Mouse (Mus musculus) A20 (cell line): ENCODE data around the gene Anapc15-ps.

Source experiments
- DNase-seq: peaks from one replicate; pipeline ENCODE4 v3.0.0-alpha.2; 2011; ENCODE audit warnings: low read depth, low spot score

Anapc15-ps gene

GRCm38 (mm10) chr10:95669872-95670271 is 3.4 kb downstream of the Anapc15-ps start:
- no peak for DNase-seq

GRCm38 (mm10) chr10:95669034-95669433 is 4.2 kb downstream of the Anapc15-ps start:
- DNase-seq, result no peak

- DNase-seq, result no peak
Measured at GRCm38 (mm10) chr10:95667371-95668030, 5.8 kb downstream of the Anapc15-ps start.

GRCm38 (mm10) chr10:95666791-95667190 is 6.5 kb downstream of the Anapc15-ps start:
- no peak for DNase-seq

- no peak for DNase-seq
Measured at GRCm38 (mm10) chr10:95665426-95665990, 7.7 kb downstream of the Anapc15-ps start.

- no peak for DNase-seq
Measured at GRCm38 (mm10) chr10:95664613-95665012, 8.6 kb downstream of the Anapc15-ps start.

GRCm38 (mm10) chr10:95660356-95660755 is 12.9 kb downstream of the Anapc15-ps start:
- no peak for DNase-seq

- no peak for DNase-seq
Measured at GRCm38 (mm10) chr10:95659471-95660150, 13.6 kb downstream of the Anapc15-ps start.

GRCm38 (mm10) chr10:95658836-95659343 is 14.4 kb downstream of the Anapc15-ps start:
- no peak for DNase-seq

- no peak for DNase-seq
Measured at GRCm38 (mm10) chr10:95656236-95657225, 16.7 kb downstream of the Anapc15-ps start.

GRCm38 (mm10) chr10:95652131-95652530 is 21.1 kb downstream of the Anapc15-ps start:
- no peak for DNase-seq

GRCm38 (mm10) chr10:95648326-95648888 is 24.8 kb downstream of the Anapc15-ps start:
- DNase-seq, result no peak

- no peak for DNase-seq
Measured at GRCm38 (mm10) chr10:95647128-95647527, 26.1 kb downstream of the Anapc15-ps start.

GRCm38 (mm10) chr10:95646576-95646975 is 26.7 kb downstream of the Anapc15-ps start:
- no peak for DNase-seq

GRCm38 (mm10) chr10:95643696-95644360 is 29.4 kb downstream of the Anapc15-ps start:
- no peak for DNase-seq

- DNase-seq, result no peak
Measured at GRCm38 (mm10) chr10:95643042-95643441, 30.2 kb downstream of the Anapc15-ps start.

GRCm38 (mm10) chr10:95641335-95641734 is 31.9 kb downstream of the Anapc15-ps start:
- no peak for DNase-seq

GRCm38 (mm10) chr10:95639429-95639828 is 33.8 kb downstream of the Anapc15-ps start:
- no peak for DNase-seq

- no peak for DNase-seq
Measured at GRCm38 (mm10) chr10:95634751-95635150, 38.5 kb downstream of the Anapc15-ps start.

GRCm38 (mm10) chr10:95634261-95634660 is 39.0 kb downstream of the Anapc15-ps start:
- DNase-seq, result no peak

- no peak for DNase-seq
Measured at GRCm38 (mm10) chr10:95631568-95631967, 41.7 kb downstream of the Anapc15-ps start.
